Mouse (Mus musculus) naive thymus-derived CD4-positive, alpha-beta T cell, adult 2 months (primary cell): Measurements from ENCODE around the gene Apopt1.

Experiments used
- DNase-seq: peaks from one replicate; pipeline ENCODE4 v3.0.0-alpha.2; 2011; ENCODE audit warnings: low read depth

Gene Apopt1

GRCm38 (mm10) chr12:111774845-111775244, 61.8 kb downstream of the Apopt1 start:
- no peak for DNase-seq

- DNase-seq, result no peak
Measured at GRCm38 (mm10) chr12:111777919-111778318, 64.9 kb downstream of the Apopt1 start.

- DNase-seq, result no peak
Measured at GRCm38 (mm10) chr12:111779544-111779943, 66.5 kb downstream of the Apopt1 start.

GRCm38 (mm10) chr12:111785174-111785573, 72.1 kb downstream of the Apopt1 start:
- no peak for DNase-seq

GRCm38 (mm10) chr12:111787015-111787414, 74.0 kb downstream of the Apopt1 start:
- no peak for DNase-seq

- DNase-seq, result no peak
Measured at GRCm38 (mm10) chr12:111790090-111790489, 77.0 kb downstream of the Apopt1 start.

GRCm38 (mm10) chr12:111790631-111791030, 77.6 kb downstream of the Apopt1 start:
- no peak for DNase-seq

GRCm38 (mm10) chr12:111791474-111792104, 78.5 kb downstream of the Apopt1 start:
- no peak for DNase-seq

GRCm38 (mm10) chr12:111794102-111794501, 81.0 kb downstream of the Apopt1 start:
- no peak for DNase-seq

- DNase-seq, result no peak
Measured at GRCm38 (mm10) chr12:111794526-111795179, 81.6 kb downstream of the Apopt1 start.

- no peak for DNase-seq
Measured at GRCm38 (mm10) chr12:111795180-111795895, 82.3 kb downstream of the Apopt1 start.

- no peak for DNase-seq
Measured at GRCm38 (mm10) chr12:111797251-111797650, 84.2 kb downstream of the Apopt1 start.

- DNase-seq, result no peak
Measured at GRCm38 (mm10) chr12:111798493-111798892, 85.4 kb downstream of the Apopt1 start.

GRCm38 (mm10) chr12:111800459-111801183, 87.6 kb downstream of the Apopt1 start:
- no peak for DNase-seq

GRCm38 (mm10) chr12:111803538-111803937, 90.5 kb downstream of the Apopt1 start:
- no peak for DNase-seq
